Mouse (Mus musculus): ENCODE results near the gene Pxn. TPM values are rescaled to one million over a fixed set of nuclear protein-coding genes. Genes with fewer than 3 reads are reported as not detected.

Gene Pxn
- polyA plus RNA-seq, 1 experiment from 2014 or later, result 21.3 TPM

Small RNA genes within 50 kb of the gene (microRNA-seq; reads per million reads assigned to microRNA genes)
- gene Mir7029, result 0.52 reads per million

Other genes starting within 250 kb of the Pxn start
- 171 and 197 TPM in 2 replicates for gene Rnf10, start 233.8 kb upstream of the Pxn start, polyA plus RNA-seq (2015; fragmentation: Nextera tagmentation; extraction: Ambion mirVana)
- 63.7 and 64.6 TPM in 2 replicates for gene Coq5, start 227.0 kb upstream of the Pxn start, polyA plus RNA-seq (2015; fragmentation: Nextera tagmentation; extraction: Ambion mirVana)
- 1,284 and 1,328 TPM in 2 replicates for gene Dynll1, start 205.7 kb upstream of the Pxn start, polyA plus RNA-seq (2015; fragmentation: Nextera tagmentation; extraction: Ambion mirVana)
- 138 and 154 TPM in 2 replicates for gene Srsf9, start 179.5 kb upstream of the Pxn start, polyA plus RNA-seq (2015; fragmentation: Nextera tagmentation; extraction: Ambion mirVana)
- 32.2 and 37.0 TPM in 2 replicates for gene Gatc, start 165.5 kb upstream of the Pxn start, polyA plus RNA-seq (2015; fragmentation: Nextera tagmentation; extraction: Ambion mirVana)
- gene Triap1, start 165.5 kb upstream of the Pxn start, polyA plus RNA-seq (2015; fragmentation: Nextera tagmentation; extraction: Ambion mirVana), result 56.1 and 56.8 TPM in 2 replicates
- 1,223 and 1,358 TPM in 2 replicates for gene Cox6a1, start 157.7 kb upstream of the Pxn start, polyA plus RNA-seq (2015; fragmentation: Nextera tagmentation; extraction: Ambion mirVana)
- 29.4 and 37.9 TPM in 2 replicates for gene Msi1, start 77.1 kb upstream of the Pxn start, polyA plus RNA-seq (2015; fragmentation: Nextera tagmentation; extraction: Ambion mirVana)
- gene Pla2g1b, start 40.4 kb upstream of the Pxn start, polyA plus RNA-seq (2015; fragmentation: Nextera tagmentation; extraction: Ambion mirVana), result 0.81 and 1.1 TPM in 2 replicates
- 31.0 and 37.1 TPM in 2 replicates for gene Sirt4, start 22.0 kb upstream of the Pxn start, polyA plus RNA-seq (2015; fragmentation: Nextera tagmentation; extraction: Ambion mirVana)
- 785 and 1,036 TPM in 2 replicates for gene Rplp0, start 52.8 kb downstream of the Pxn start, polyA plus RNA-seq (2015; fragmentation: Nextera tagmentation; extraction: Ambion mirVana)
- 35.7 and 37.6 TPM in 2 replicates for gene Gcn1l1, start 58.6 kb downstream of the Pxn start, polyA plus RNA-seq (2015; fragmentation: Nextera tagmentation; extraction: Ambion mirVana)
- gene Rab35, start 125.2 kb downstream of the Pxn start, polyA plus RNA-seq (2015; fragmentation: Nextera tagmentation; extraction: Ambion mirVana), result 20.8 and 21.1 TPM in 2 replicates
- gene Bicdl1, start 224.9 kb downstream of the Pxn start, polyA plus RNA-seq (2015; fragmentation: Nextera tagmentation; extraction: Ambion mirVana), result 35.0 and 44.0 TPM in 2 replicates